Mouse (Mus musculus): ENCODE data around the gene Ablim1. TPM values are rescaled to one million over a fixed set of nuclear protein-coding genes. Genes with fewer than 3 reads are reported as not detected.

Ablim1 gene
- polyA plus RNA-seq, 1 experiment from 2014 or later = 11.6 TPM

DNA sequence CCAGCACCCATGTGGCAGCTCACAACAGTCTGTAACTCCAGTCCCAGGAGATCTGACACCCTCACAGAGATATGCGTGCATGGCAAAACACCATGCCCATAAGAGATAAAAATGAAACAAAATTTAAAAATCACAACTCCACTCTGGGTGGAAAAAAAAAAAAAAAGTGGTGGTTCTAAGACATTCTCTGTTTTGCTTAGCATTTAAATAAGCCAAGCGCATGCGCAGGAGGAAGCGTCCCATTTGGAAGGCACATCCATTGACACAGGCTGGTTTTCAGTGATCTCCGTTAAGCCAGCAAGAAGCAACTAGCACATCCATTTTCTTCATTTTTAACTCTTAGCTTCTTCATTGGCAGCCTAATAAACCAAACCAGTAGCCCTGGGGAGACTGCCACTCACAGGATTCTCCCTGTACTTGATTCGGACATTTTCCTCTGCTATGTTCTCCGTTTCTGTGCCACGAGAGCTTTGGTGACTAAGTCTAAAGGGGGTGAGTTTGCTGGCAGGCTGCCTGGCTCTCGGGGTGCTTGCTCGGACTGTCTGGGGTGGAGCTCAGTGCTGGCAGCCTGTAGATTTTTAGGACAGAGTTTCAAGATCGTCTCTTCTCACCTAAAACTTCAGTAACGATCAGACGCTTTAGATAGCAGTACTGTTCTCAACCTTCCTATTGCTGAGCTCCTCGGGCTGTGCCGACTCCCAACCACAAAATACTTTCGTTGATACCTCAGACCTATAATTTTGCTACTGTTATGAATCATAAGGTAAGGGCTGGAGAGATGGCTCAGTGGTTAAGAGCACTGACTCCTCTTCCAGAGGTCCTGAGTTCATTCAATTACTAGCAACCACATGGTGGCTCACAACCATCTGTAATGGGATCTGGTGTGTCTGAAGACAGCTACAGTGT, 259.3 kb downstream of the Ablim1 start:
- DNase-seq (ENCODE audit: low spot score) = no peak
- H3K9me3 ChIP-seq (ENCODE audit: control insufficient read depth, low read length) = no peaks in the 10 kb centered on the region; the same call in 1 of the 2 replicates
- no peaks in the 10 kb centered on the region for H3K27me3 ChIP-seq (replicated peaks; ENCODE audit: control insufficient read depth, insufficient read depth, low read length)
- H3K4me1 ChIP-seq (replicated peaks; ENCODE audit: control insufficient read depth, insufficient read depth, low read length) = no peaks in the 10 kb centered on the region
- no peak overlapping the region for H3K9ac ChIP-seq (ENCODE audit: low read depth, low read length)
- peaks cover 5% of the 10 kb centered on the region for H3K36me3 ChIP-seq (ENCODE audit: control insufficient read depth, insufficient read depth, low read length)
- H3K4me3 ChIP-seq (ENCODE audit: low read depth, low read length) = no peak overlapping the region
- H3K4me2 ChIP-seq = no peak overlapping the region
- 92% methylated on average over 16 of the region's 16 CpGs for whole genome bisulfite sequencing
- no peak overlapping the region for H3K27ac ChIP-seq (ENCODE audit: low read depth, low read length)
- ATAC-seq (replicated peaks; ENCODE audit: low FRiP score) = no peak

DNA sequence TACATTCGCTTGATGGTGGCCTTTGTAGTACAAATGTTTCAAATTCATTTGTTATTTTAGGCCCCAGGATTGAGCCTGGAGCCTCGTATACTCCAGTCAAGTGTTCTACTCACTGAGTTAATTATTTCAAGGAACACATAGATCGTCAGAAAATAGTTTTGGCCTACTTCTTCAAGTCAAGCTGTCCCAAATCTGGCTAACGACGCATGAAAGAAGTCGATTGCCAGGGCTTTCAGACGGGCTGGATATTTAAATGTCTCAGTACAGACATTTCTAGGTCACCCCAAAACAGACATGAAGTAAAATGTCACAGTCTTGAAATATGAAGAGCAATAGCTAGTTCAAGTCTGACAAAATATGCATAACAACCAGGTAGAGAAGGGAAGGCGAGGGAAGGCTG, 261.8 kb downstream of the Ablim1 start:
- Histone ChIP-seq H3K9ac (ENCODE audit: low read depth, low read length) (no peak overlapping the region), H3K4me2 (no peak overlapping the region), H3K27ac (ENCODE audit: low read depth, low read length) (no peak overlapping the region), H3K27me3 (replicated peaks; ENCODE audit: control insufficient read depth, insufficient read depth, low read length) (no peaks in the 10 kb centered on the region), H3K4me1 (replicated peaks; ENCODE audit: control insufficient read depth, insufficient read depth, low read length) (no peaks in the 10 kb centered on the region), H3K36me3 (ENCODE audit: control insufficient read depth, insufficient read depth, low read length) (peaks cover 5% of the 10 kb centered on the region), H3K9me3 (ENCODE audit: control insufficient read depth, low read length) (no peaks in the 10 kb centered on the region; the same call in 1 of the 2 replicates), H3K4me3 (ENCODE audit: low read depth, low read length) (no peak overlapping the region)
- ATAC-seq (replicated peaks; ENCODE audit: low FRiP score) = no peak
- no peak for DNase-seq (ENCODE audit: low spot score)
- WGBS = 82% methylated on average over 8 of the region's 8 CpGs

DNA sequence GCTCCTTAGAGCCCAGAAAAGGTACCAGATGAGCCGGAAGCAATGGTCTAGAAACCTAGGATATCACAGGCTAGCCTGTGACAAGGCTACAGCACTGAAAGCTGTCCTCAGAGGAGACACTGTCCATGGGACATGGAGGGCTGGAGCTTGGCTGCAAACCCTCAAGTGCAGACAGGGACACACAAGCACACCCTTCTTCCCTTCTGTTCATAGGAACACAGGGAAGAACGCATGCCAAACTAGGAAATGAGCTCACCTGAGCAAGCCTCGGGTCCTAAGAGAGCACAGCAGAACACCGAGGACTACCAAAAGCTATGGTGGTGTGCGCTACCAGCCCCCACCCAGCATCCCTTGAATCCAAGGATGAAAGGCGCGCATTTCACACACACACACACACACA, 262.7 kb downstream of the Ablim1 start:
- no peak for ATAC-seq (replicated peaks; ENCODE audit: low FRiP score)
- no peaks in the 10 kb centered on the region for H3K36me3 ChIP-seq (ENCODE audit: control insufficient read depth, insufficient read depth, low read length)
- no peaks in the 10 kb centered on the region for H3K4me1 ChIP-seq (replicated peaks; ENCODE audit: control insufficient read depth, insufficient read depth, low read length)
- DNase-seq (ENCODE audit: low spot score) = no peak
- no peak overlapping the region for H3K9ac ChIP-seq (ENCODE audit: low read depth, low read length)
- H3K4me3 ChIP-seq (ENCODE audit: low read depth, low read length) = no peak overlapping the region
- no peak overlapping the region for H3K27ac ChIP-seq (ENCODE audit: low read depth, low read length)
- WGBS = 90% methylated on average over 7 of the region's 7 CpGs
- H3K4me2 ChIP-seq = no peak overlapping the region
- no peaks in the 10 kb centered on the region for H3K9me3 ChIP-seq (ENCODE audit: control insufficient read depth, low read length)
- no peaks in the 10 kb centered on the region for H3K27me3 ChIP-seq (replicated peaks; ENCODE audit: control insufficient read depth, insufficient read depth, low read length)

DNA sequence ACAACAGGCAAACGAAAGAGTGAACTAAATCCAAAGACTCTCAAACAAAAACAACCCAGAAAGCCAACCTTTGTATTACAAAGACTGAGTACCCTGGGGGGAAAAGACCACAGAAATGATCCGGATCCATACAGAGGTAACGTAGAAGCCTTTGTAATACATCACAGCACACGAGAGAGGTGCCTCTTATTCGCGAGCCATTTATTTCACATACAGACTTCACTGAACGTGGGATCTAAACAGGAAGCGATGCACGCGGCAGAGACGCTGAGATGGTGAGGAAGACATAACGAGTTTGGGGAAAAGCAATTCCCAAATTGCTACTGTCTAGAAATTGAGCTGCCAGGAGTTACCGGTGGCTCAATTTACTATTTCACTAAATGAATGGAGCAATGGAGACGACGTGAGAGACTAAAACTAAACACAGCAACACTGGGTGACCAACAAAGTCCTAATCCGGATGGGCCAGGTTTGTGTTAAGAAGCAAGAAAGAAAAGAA, 265.1 kb downstream of the Ablim1 start:
- Histone ChIP-seq H3K27ac (ENCODE audit: low read depth, low read length) (no peak overlapping the region), H3K9ac (ENCODE audit: low read depth, low read length) (no peak overlapping the region), H3K36me3 (ENCODE audit: control insufficient read depth, insufficient read depth, low read length) (no peaks in the 10 kb centered on the region), H3K4me3 (ENCODE audit: low read depth, low read length) (no peak overlapping the region), H3K4me2 (no peak overlapping the region), H3K9me3 (ENCODE audit: control insufficient read depth, low read length) (no peaks in the 10 kb centered on the region), H3K4me1 (replicated peaks; ENCODE audit: control insufficient read depth, insufficient read depth, low read length) (no peaks in the 10 kb centered on the region), H3K27me3 (replicated peaks; ENCODE audit: control insufficient read depth, insufficient read depth, low read length) (no peaks in the 10 kb centered on the region)
- ATAC-seq (replicated peaks; ENCODE audit: low FRiP score) = no peak
- WGBS = 81% methylated on average over 16 of the region's 16 CpGs
- no peak for DNase-seq (ENCODE audit: low spot score)

DNA sequence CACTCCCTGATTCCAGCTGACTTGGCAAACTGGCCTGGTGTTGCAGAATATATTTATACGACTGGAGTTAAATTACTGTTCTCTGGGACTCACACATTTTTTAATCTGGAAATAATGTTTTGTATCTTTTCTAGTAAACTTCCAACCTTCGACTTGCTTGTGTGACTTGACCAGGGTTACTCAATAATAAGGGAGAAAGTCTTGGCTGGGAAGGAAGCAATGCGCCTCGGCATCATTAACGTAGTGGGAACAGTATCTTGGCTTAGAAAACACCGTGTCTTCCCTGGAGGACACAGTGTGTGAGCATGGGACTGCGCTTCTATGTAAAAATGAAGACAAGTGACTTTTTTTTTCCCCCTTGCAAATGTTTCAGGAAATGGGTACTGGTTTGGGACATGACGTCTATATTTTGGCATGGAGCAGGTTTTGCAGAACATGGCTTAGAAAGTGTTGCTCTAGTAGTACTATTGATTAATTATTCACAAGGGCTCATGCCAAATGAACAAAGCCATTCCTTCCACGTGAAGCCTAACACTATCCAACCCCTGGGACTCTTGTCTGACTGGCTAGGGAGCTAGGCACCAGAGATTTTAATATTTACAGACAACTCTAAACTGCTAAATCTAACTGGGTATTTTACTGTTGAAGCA, 266.9 kb downstream of the Ablim1 start:
- ATAC-seq (replicated peaks; ENCODE audit: low FRiP score) (no peak), DNase-seq (ENCODE audit: low spot score) (no peak)
- WGBS = 87% methylated on average over 9 of the region's 9 CpGs
- Histone ChIP-seq H3K27ac (ENCODE audit: low read depth, low read length) (no peak overlapping the region), H3K4me2 (no peak overlapping the region), H3K9ac (ENCODE audit: low read depth, low read length) (no peak overlapping the region), H3K36me3 (ENCODE audit: control insufficient read depth, insufficient read depth, low read length) (no peaks in the 10 kb centered on the region), H3K4me3 (ENCODE audit: low read depth, low read length) (no peak overlapping the region), H3K4me1 (replicated peaks; ENCODE audit: control insufficient read depth, insufficient read depth, low read length) (no peaks in the 10 kb centered on the region), H3K9me3 (ENCODE audit: control insufficient read depth, low read length) (no peaks in the 10 kb centered on the region), H3K27me3 (replicated peaks; ENCODE audit: control insufficient read depth, insufficient read depth, low read length) (no peaks in the 10 kb centered on the region)

DNA sequence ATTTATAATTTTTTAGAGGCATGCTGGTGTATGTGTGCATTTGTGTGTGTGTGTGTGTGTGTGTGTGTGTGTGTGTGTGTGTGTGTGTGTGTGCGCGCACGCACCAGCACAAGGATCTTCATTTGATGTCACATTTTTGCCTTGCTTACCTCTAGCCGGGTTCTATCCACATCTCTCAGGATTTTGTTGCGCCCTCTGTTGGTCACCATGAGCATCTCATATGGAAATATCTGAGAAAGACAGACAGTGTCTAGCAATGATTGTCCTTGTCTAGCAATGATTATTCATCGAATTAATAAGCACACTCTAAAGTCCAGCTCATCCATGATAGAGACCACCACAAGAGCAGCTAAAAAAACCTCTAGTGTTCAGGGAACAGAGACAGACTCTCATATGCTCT, 275.5 kb downstream of the Ablim1 start:
- 55% methylated on average over 6 of the region's 6 CpGs for WGBS
- ATAC-seq (replicated peaks; ENCODE audit: low FRiP score) (no peak), DNase-seq (ENCODE audit: low spot score) (no peak)
- Histone ChIP-seq H3K27me3 (replicated peaks; ENCODE audit: control insufficient read depth, insufficient read depth, low read length) (no peaks in the 10 kb centered on the region), H3K9me3 (ENCODE audit: control insufficient read depth, low read length) (no peaks in the 10 kb centered on the region), H3K36me3 (ENCODE audit: control insufficient read depth, insufficient read depth, low read length) (no peaks in the 10 kb centered on the region), H3K27ac (ENCODE audit: low read depth, low read length) (no peak overlapping the region), H3K4me3 (ENCODE audit: low read depth, low read length) (no peak overlapping the region), H3K4me2 (no peak overlapping the region), H3K4me1 (replicated peaks; ENCODE audit: control insufficient read depth, insufficient read depth, low read length) (no peaks in the 10 kb centered on the region), H3K9ac (ENCODE audit: low read depth, low read length) (no peak overlapping the region)

DNA sequence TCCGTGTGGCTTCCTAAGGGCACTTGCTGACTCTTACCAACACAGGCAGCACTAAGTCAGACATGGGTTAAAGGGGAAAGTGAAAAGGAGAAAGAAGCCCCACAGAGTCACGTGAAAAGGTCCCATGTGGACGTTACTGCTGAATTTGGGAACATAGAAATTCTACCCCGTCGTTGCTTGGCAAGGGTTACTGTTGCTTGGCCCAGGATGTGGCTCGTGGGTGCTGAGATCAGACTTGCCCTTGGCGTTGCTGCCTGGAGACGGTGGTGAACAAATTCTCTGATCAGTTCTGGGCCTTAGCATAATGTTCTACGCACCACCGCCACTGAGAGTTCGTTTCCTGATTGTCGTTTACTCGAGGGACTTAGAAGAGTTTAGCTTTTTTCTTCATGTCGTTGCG, 277.9 kb downstream of the Ablim1 start:
- no peak overlapping the region for H3K9ac ChIP-seq (ENCODE audit: low read depth, low read length)
- H3K27me3 ChIP-seq (replicated peaks; ENCODE audit: control insufficient read depth, insufficient read depth, low read length) = no peaks in the 10 kb centered on the region
- DNase-seq (ENCODE audit: low spot score) = no peak
- H3K4me1 ChIP-seq (replicated peaks; ENCODE audit: control insufficient read depth, insufficient read depth, low read length) = no peaks in the 10 kb centered on the region
- ATAC-seq (replicated peaks; ENCODE audit: low FRiP score) = no peak
- no peak overlapping the region for H3K27ac ChIP-seq (ENCODE audit: low read depth, low read length)
- H3K4me2 ChIP-seq = no peak overlapping the region
- no peaks in the 10 kb centered on the region for H3K9me3 ChIP-seq (ENCODE audit: control insufficient read depth, low read length)
- no peak overlapping the region for H3K4me3 ChIP-seq (ENCODE audit: low read depth, low read length)
- no peaks in the 10 kb centered on the region for H3K36me3 ChIP-seq (ENCODE audit: control insufficient read depth, insufficient read depth, low read length)
- 89% methylated on average over 15 of the region's 15 CpGs for WGBS

DNA sequence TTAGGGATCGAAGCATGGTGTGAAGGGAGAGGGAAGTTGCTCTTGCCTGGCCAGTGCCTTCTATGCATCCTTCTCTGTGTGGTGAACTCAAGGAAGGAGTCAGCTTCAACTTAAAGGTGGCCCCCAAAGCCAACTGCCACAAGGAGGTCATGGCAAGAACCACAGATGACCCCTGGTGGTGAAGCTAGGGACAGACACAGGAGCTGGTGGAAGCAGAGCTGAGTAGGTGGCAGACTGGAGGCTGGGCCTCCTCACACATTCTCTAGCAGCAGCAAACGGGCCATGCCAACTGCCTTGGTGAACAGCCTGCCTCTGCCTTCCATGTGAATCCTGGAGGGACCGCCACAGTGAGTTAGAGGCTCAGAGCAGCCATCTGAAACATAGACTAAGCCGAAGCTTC, 283.1 kb downstream of the Ablim1 start:
- no peak overlapping the region for H3K27ac ChIP-seq (ENCODE audit: low read depth, low read length)
- H3K4me1 ChIP-seq (replicated peaks; ENCODE audit: control insufficient read depth, insufficient read depth, low read length) = no peaks in the 10 kb centered on the region
- WGBS = 63% methylated on average over 4 of the region's 4 CpGs
- H3K9ac ChIP-seq (ENCODE audit: low read depth, low read length) = no peak overlapping the region
- H3K4me2 ChIP-seq = no peak overlapping the region
- no peaks in the 10 kb centered on the region for H3K27me3 ChIP-seq (replicated peaks; ENCODE audit: control insufficient read depth, insufficient read depth, low read length)
- DNase-seq (ENCODE audit: low spot score) (no peak), ATAC-seq (replicated peaks; ENCODE audit: low FRiP score) (no peak)
- no peaks in the 10 kb centered on the region for H3K9me3 ChIP-seq (ENCODE audit: control insufficient read depth, low read length)
- H3K4me3 ChIP-seq (ENCODE audit: low read depth, low read length) = no peak overlapping the region
- no peaks in the 10 kb centered on the region for H3K36me3 ChIP-seq (ENCODE audit: control insufficient read depth, insufficient read depth, low read length)
